Mouse (Mus musculus) kidney, adult 2 months (tissue): ENCODE data around the gene 4921507P07Rik. TPM values are rescaled to one million over a fixed set of nuclear protein-coding genes. Genes with fewer than 3 reads are reported as not detected.

Experiments
- DNase-seq: peaks from one replicate; pipeline ENCODE4 v3.0.0; 2021
- H3K27ac ChIP-seq: fragments of 200-500 bp; 2 replicates; pipeline ENCODE4 v1.5.1; 2012; ENCODE audit warnings: low read depth, low read length, control low read depth, inconsistent platforms; ENCODE audit not compliant: insufficient read depth
- H3K27me3 ChIP-seq: fragments of 200-500 bp; replicated peaks from 2 replicates; pipeline ENCODE4 v1.6.1; 2012; ENCODE audit warnings: mild to moderate bottlenecking, moderate library complexity, low read length, inconsistent platforms; ENCODE audit not compliant: control insufficient read depth, insufficient read depth
- H3K36me3 ChIP-seq: fragments of 200-500 bp; 2 replicates; pipeline ENCODE4 v1.6.1; 2012; ENCODE audit warnings: mild to moderate bottlenecking, moderate library complexity, low read length, inconsistent platforms; ENCODE audit not compliant: control insufficient read depth, insufficient read depth
- H3K4me1 ChIP-seq: fragments of 200-500 bp; 2 replicates; pipeline ENCODE4 v1.6.1; 2011; ENCODE audit warnings: low read length; ENCODE audit not compliant: control insufficient read depth, insufficient read depth
- H3K4me3 ChIP-seq: fragments of 200-500 bp; 2 replicates; pipeline ENCODE4 v1.5.1; 2011; ENCODE audit warnings: mild to moderate bottlenecking, low read depth, low read length, control low read depth; ENCODE audit not compliant: insufficient read depth
- CTCF ChIP-seq: fragments of 200-500 bp; conservative IDR thresholded peaks from 2 replicates; pipeline ENCODE4 v1.5.1; 2011; ENCODE audit warnings: low read depth, mild to moderate bottlenecking, control low read depth, low read length, moderate library complexity, mixed read lengths; ENCODE audit not compliant: insufficient read depth, insufficient read length
- POLR2A ChIP-seq: fragments of 200-500 bp; IDR thresholded peaks from one replicate; pipeline ENCODE4 v1.6.1; 2011; ENCODE audit warnings: low read depth, low read length, control low read depth
- WGBS: fragments of 180-500 bp; shearing (Covaris S2); methylation state at CpG from one replicate; pipeline ENCODE4 v1.1.7; 2018; 5-methylcytosine and 5-hydroxymethylcytosine counted together
- polyA plus RNA-seq: library from polyadenylated mRNA; depleted of rRNA; stranded (reverse); fragments of >200 nt; gene quantifications from 2 replicates; pipeline ENCODE4 v1.2.3, GENCODE M21; 2012; rRNA removed

Gene 4921507P07Rik
- polyA plus RNA-seq, 1 experiment: 0.33 TPM

DNA sequence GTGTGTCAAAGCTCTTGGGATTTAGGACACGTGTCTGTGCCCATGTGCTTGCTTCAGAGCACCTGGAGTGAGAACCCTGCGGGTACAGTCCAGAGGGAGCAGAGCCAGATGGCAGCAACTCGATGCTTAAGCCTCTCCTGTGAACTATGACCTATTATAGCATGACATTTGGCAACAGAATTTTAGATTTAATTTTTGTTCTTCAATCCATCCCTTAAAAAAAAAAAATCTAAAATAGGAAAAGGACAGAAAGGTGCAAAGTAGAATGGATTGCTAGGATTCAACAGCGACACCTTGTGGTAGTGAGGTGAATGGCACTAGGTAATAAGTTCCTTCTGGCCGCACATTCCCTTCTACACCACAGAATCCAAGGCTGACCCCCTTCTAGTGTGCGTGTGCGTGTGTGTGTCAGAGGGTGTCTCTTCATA lies 69.8 kb downstream of the 4921507P07Rik start:
- 15% methylated on average over 7 of the region's 7 CpGs for WGBS
- Histone ChIP-seq H3K27me3 (no peaks in the 10 kb centered on the region), H3K4me1 (peaks cover 12% of the 10 kb centered on the region; the same call in 1 of the 2 replicates), H3K27ac (no peak overlapping the region), H3K36me3 (no peaks in the 10 kb centered on the region), H3K4me3 (no peak overlapping the region)
- peak; percentile 69 for TF ChIP-seq CTCF
- no peak for TF ChIP-seq POLR2A
- DNase-seq: peak; percentile 84

DNA sequence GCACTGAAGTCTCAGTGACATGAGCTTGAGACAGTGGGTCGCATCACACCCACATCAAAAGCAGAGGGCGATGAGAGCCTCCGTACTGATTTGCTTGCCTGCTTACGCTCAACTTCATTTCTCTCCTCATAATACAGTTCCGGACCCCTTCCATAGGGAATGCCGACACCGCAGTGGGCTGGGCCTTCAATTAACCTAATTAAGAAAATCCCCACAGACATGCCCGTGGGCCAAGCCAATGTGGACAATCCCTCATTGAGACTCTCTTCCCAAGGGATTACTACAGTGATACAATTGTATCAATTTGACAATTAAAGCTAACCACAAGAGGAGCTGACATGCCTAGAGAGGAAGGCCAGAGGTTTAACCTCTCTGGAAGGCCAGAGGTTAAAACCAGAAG lies 70.6 kb downstream of the 4921507P07Rik start:
- H3K4me1 ChIP-seq: peaks cover 12% of the 10 kb centered on the region; the same call in 1 of the 2 replicates
- 87% methylated on average over 8 of the region's 8 CpGs for WGBS
- H3K36me3 ChIP-seq: no peaks in the 10 kb centered on the region
- H3K27ac ChIP-seq: peak overlapping the region; percentile 52; the same call in 1 of the 2 replicates
- no peak for DNase-seq
- TF ChIP-seq CTCF (no peak), POLR2A (no peak)
- H3K27me3 ChIP-seq: no peaks in the 10 kb centered on the region
- no peak overlapping the region for H3K4me3 ChIP-seq

DNA sequence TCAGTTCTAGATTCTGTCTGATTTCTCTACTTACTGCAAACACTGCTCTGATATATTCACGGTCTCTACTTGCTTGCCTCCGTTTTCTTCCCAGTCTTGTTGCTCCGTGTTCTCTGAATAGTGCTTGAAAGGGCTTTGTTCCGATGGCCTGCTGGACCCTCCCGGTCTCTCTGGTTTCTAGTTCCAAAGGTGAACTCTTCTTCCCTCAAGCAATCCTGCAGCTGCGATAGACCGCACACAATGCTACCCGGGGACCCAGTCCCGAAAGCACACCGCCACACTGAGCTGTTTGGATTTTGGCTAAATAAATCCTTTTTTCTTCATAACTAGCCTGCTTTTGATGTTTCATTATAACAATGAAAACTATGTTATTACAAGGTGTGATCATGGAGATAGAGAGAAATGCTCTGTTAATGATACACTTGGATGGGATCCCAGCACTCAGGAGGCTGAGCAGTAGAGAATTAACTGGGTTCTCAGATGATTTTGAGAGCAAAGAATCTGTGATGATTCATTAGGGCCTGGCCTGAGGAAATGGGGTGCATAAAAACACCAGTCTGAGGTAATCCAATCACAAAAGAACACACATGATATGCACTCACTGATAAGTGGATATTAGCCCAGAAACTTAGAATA lies 72.1 kb downstream of the 4921507P07Rik start:
- Histone ChIP-seq H3K27ac (peak overlapping the region; percentile 68), H3K4me1 (peaks cover 18% of the 10 kb centered on the region), H3K36me3 (no peaks in the 10 kb centered on the region), H3K4me3 (no peak overlapping the region), H3K27me3 (no peaks in the 10 kb centered on the region)
- DNase-seq: peak; percentile 66
- no peak for TF ChIP-seq CTCF
- TF ChIP-seq POLR2A: no peak
- WGBS: 52% methylated on average over 10 of the region's 10 CpGs

Other genes starting within 250 kb of the 4921507P07Rik start
- 33.0 and 36.1 TPM in 2 replicates for gene Osbpl3, start 140.4 kb downstream of the 4921507P07Rik start, polyA plus RNA-seq
- 6.6 and 12.7 TPM in 2 replicates for gene Cycs, start 30.1 kb downstream of the 4921507P07Rik start, polyA plus RNA-seq
- gene Npvf, start 57.8 kb upstream of the 4921507P07Rik start, polyA plus RNA-seq: not detected in 2 replicates